Mouse (Mus musculus): ENCODE measurements at regions not wholly inside any gene's neighbourhood (a gene's known extent, or its start where the extent isn't known, plus 50 kb on each side); places are given as distances from the start of the nearest gene placed in this dataset.

GRCm38 (mm10) chr10:24483053-24483452 lies 112.2 kb upstream of the Ccn2 start:
- TF ChIP-seq E2F4 (IDR thresholded peaks at IDR 0.05; ENCODE audit: insufficient read depth) (no peak), MAX (IDR thresholded peaks at IDR 0.05; ENCODE audit: low read depth) (no peak), TCF12 (IDR thresholded peaks at IDR 0.05; ENCODE audit: insufficient read depth, poor library complexity, severe bottlenecking) (no peak), MYOG (IDR thresholded peaks at IDR 0.05; ENCODE audit: control insufficient read depth in 1 of 3, insufficient read depth in 1 of 3, insufficient read length in 2 of 3, low read depth in 2 of 3) (no peak), POLR2A (IDR thresholded peaks at IDR 0.05; ENCODE audit: insufficient read length, low read depth) (no peak), CEBPB (IDR thresholded peaks at IDR 0.05; ENCODE audit: insufficient read depth, poor library complexity, severe bottlenecking) (no peak), POLR2AphosphoS2 (IDR thresholded peaks at IDR 0.05; ENCODE audit: insufficient read length, low read depth) (no peak), MYOD1 (IDR thresholded peaks at IDR 0.05; ENCODE audit: control insufficient read depth in 1 of 3, insufficient read length in 2 of 3, low read depth in 2 of 3) (no peak), SRF (IDR thresholded peaks at IDR 0.05; ENCODE audit: control insufficient read depth, insufficient read length, low read depth) (no peak), REST (IDR thresholded peaks at IDR 0.05; ENCODE audit: insufficient read depth, insufficient read length) (no peak), USF1 (IDR thresholded peaks at IDR 0.05; ENCODE audit: low read depth) (no peak), TCF3 (IDR thresholded peaks at IDR 0.05; ENCODE audit: insufficient read length, low read depth) (no peak)
